Mouse (Mus musculus) splenic B cell, adult 2 months (primary cell): Measurements from ENCODE around the gene Aoc2.
A peak's percentile ranks its signal among the peaks of the same experiment; 100 is the strongest.
"Not testable (repeated sequence)": the region's sequence is repeated elsewhere in the genome, so short reads cannot be mapped to it uniquely, and the experiment has no call there.

Source experiments
- DNase-seq: peaks from one replicate; pipeline ENCODE4 v3.0.0-alpha.2; 2011; ENCODE audit warnings: low read depth, low spot score
- H3K27me3 ChIP-seq: 2 replicates; pipeline ENCODE4 v1.6.1; 2012; ENCODE audit warnings: mild to moderate bottlenecking, low read length, moderate library complexity, mixed read lengths; ENCODE audit not compliant: control insufficient read depth, poor library complexity, insufficient read depth, severe bottlenecking
- H3K36me3 ChIP-seq: 2 replicates; pipeline ENCODE4 v1.6.1; 2012; ENCODE audit warnings: mild to moderate bottlenecking, low read length, moderate library complexity, mixed read lengths; ENCODE audit not compliant: control insufficient read depth, poor library complexity, insufficient read depth, severe bottlenecking

The Aoc2 gene

DNA sequence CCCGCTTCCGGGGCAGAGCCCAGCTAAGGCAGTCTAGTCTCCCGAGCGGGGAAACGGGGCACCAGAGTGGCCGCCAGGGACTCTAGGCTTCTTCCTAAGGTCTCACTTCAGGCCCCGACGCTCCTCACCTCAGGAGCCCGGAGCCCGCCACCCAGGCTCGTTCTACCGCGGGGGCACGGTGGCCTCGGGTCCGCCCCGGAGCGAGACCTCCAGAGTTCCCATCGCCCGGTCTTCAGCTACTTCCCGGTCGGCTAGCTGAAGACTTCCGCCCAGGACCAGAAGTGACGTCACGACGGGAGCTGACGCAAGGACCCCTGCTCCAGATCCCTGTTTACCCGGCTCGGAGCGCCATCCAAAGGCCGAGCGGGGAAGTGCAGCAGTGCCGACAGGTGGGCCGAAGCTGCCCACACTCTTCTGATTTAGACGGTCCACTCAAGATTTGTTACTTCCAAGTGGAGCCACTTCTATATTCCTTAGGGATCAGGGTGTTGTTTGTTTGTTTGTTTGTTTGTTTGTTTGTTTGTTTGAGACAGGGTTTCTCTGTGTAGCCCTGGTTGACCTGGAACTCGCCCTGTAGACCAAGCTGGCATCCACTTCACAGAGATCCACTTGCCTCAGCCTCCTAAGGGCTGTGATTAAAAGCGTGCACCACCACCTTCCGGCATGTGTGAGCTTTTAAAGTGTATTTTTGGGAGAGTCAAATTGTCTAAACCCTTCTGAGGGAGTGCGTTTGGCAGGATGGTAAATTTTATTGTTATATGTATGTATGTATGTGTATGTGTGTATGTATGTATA lies 22.7 kb upstream of the Aoc2 start, which contains the start of gene Becn1:
TSS of gene Becn1 (minus strand) at position 283 of the 795 bp plus-strand sequence.
- peak; percentile 93 for DNase-seq
- no peaks in the 10 kb centered on the region for H3K27me3 ChIP-seq
- H3K36me3 ChIP-seq = peaks cover 3% of the 10 kb centered on the region; the same call in 1 of the 2 replicates

DNA sequence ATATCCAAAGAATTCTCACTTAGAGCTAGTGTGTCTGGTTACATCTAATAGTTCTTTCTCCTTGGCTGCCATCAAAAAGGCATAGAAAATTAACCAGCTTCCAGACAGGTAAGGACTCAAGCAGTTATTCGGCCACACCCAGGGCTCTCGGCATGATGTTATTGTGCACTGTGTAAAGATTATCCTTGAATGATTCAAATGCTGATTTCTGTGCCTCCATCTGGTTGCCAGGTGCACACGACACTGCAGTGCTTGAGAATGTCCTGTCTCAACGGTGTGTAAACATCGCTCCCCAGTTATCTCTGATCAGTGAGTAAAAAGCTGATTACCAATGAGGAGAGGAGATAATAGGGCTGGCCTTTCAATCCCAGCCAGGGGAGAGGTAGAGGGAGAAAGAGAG lies 17.1 kb upstream of the Aoc2 start:
- no peaks in the 10 kb centered on the region for H3K27me3 ChIP-seq
- H3K36me3 ChIP-seq = no peaks in the 10 kb centered on the region
- DNase-seq = no peak

- Histone ChIP-seq H3K36me3 (no peaks in the 10 kb centered on the region), H3K27me3 (no peaks in the 10 kb centered on the region)
- DNase-seq = no peak
Measured at GRCm38 (mm10) chr11:101311083-101311482, 13.8 kb upstream of the Aoc2 start.

DNA sequence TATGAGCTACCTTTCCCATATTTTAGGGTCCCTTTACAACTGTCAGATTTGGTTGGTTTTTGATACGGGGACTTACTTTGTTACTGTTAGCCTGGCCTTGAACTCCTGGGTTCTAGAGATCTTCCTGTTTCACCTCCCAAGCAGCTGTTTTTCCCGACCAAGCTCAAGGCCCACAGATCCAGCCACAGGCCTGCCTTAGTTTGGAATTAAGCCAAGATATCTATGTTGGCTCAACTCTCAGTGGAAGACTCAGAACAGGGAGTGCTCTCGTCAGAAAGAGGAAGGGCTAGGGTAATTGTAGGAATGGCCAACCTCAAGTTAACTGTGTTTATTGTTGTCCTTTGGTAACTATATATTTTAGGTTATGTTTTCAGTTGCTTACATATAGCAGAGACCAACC lies 12.7 kb upstream of the Aoc2 start:
- Histone ChIP-seq H3K36me3 (no peaks in the 10 kb centered on the region), H3K27me3 (no peaks in the 10 kb centered on the region)
- no peak for DNase-seq

- no peaks in the 10 kb centered on the region for H3K27me3 ChIP-seq
- no peak for DNase-seq
- H3K36me3 ChIP-seq = peaks cover 6% of the 10 kb centered on the region
Measured at GRCm38 (mm10) chr11:101314567-101314966, 10.3 kb upstream of the Aoc2 start.

DNA sequence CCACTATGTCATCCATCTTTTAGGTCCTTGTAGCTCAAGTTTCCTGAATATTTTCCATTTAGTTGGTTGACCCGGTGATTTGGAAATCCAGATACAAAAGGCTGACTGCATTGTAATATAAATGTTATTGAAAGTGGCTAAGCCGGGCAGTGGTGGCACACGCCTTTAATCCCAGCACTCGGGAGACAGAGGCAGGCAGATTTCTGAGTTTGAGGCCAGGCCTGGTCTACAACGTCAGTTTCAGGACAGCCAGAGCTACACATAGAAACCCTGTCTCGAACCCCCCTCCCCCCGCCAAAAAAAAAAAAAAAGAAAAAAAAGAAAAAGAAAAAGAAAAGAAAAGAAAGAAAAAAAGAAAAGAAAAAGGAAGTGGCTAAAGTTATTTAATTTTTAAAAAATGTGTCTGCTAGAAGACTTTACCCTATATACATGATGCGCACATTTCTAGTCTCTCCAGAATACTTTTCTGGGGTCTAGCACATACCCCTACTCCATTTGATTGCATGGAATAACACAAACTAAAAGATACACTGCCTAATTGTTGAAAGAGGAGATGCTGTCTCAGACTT lies 9.7 kb upstream of the Aoc2 start:
- DNase-seq = no peak
- H3K36me3 ChIP-seq = peaks cover 6% of the 10 kb centered on the region
- H3K27me3 ChIP-seq = no peaks in the 10 kb centered on the region

- DNase-seq = peak; percentile 92
- peaks cover 12% of the 10 kb centered on the region for H3K36me3 ChIP-seq
- no peaks in the 10 kb centered on the region for H3K27me3 ChIP-seq
Measured at GRCm38 (mm10) chr11:101315665-101316500, 9.0 kb upstream of the Aoc2 start, which contains the start of gene Psme3. Gene Psme3, plus strand, starts transcription at chr11:101316213.

GRCm38 (mm10) chr11:101316501-101316917 lies 8.4 kb upstream of the Aoc2 start:
- DNase-seq = peak; percentile 61
- Histone ChIP-seq H3K27me3 (no peaks in the 10 kb centered on the region), H3K36me3 (peaks cover 14% of the 10 kb centered on the region)

DNA sequence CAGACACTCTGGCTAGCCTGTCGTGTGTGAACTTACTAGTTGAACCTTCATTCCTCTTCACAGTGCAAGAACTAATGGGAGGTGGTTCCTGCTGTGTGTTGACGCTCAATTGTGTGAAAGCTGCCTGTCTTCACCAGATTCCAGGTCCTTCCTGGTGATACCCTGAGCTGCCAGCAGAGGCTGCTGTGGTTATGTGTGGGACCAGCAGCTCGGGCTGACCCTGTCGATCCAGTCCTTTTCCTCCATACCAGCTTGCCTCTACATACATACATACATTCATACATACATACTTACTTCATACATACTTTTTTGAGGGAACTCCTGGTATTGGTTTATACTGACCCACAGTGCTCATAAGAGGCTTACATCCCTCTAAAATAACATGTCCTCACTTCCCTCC lies 1.3 kb upstream of the Aoc2 start:
- peaks cover 27% of the 10 kb centered on the region for H3K36me3 ChIP-seq
- DNase-seq = peak; percentile 53

GRCm38 (mm10) chr11:101325201-101325600 lies 338 bp downstream of the Aoc2 start:
- H3K36me3 ChIP-seq = peaks cover 20% of the 10 kb centered on the region
- H3K27me3 ChIP-seq, DNase-seq: not testable (repeated sequence)

More for the DNA sequence above, 1.3 kb upstream of the Aoc2 start:
- H3K27me3 ChIP-seq = no peaks in the 10 kb centered on the region

DNA sequence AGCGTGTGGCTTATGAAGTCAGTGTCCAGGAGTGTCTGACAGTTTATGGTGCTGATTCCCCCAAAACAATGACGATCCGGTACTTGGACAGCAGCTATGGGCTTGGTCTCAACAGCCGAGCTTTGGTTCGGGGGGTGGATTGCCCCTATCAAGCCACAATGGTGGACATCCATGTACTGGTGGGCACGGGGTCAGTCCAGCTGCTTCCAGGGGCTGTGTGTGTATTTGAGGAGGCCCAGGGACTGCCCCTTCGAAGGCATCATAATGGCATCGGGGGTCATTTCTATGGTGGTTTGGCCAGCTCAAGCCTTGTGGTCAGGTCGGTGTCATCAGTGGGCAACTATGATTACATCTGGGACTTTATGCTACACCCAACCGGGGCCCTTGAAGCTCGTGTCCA lies 1.3 kb downstream of the Aoc2 start:
- no peak for DNase-seq
- H3K27me3 ChIP-seq = no peaks in the 10 kb centered on the region
- H3K36me3 ChIP-seq = peaks cover 14% of the 10 kb centered on the region

- no peaks in the 10 kb centered on the region for H3K27me3 ChIP-seq
- DNase-seq = no peak
- H3K36me3 ChIP-seq = peaks cover 8% of the 10 kb centered on the region; the same call in 1 of the 2 replicates
Measured at GRCm38 (mm10) chr11:101327311-101327710, 2.4 kb downstream of the Aoc2 start.

GRCm38 (mm10) chr11:101328941-101329635 lies 4.2 kb downstream of the Aoc2 start:
- H3K27me3 ChIP-seq = no peaks in the 10 kb centered on the region
- DNase-seq = no peak

GRCm38 (mm10) chr11:101330371-101330924 lies 5.6 kb downstream of the Aoc2 start, which contains the start of gene Aoc3:
Gene Aoc3, plus strand, starts transcription at chr11:101330605.
- H3K36me3 ChIP-seq = 0 out of 2 replicates have a peak, but pooled peaks cover 3% of the 10 kb centered on the region
- DNase-seq = no peak
- no peaks in the 10 kb centered on the region for H3K27me3 ChIP-seq

More at GRCm38 (mm10) chr11:101328941-101329635, 4.2 kb downstream of the Aoc2 start:
- peaks cover 7% of the 10 kb centered on the region; the same call in 1 of the 2 replicates for H3K36me3 ChIP-seq
